Mouse (Mus musculus) left cerebral cortex, adult 2 months (tissue): ENCODE measurements around the gene 4930524B15Rik. TPM values are rescaled to one million over a fixed set of nuclear protein-coding genes. Genes with fewer than 3 reads are reported as not detected.

Experiments
- DNase-seq, 2 experiments: peaks; one replicate each; pipeline ENCODE4 v3.0.0; 2021 to 2022; ENCODE audit warnings: low spot score in 2 of 2, mixed read lengths in 1 of 2; ENCODE audit errors: extremely low spot score in 1 of 2
- H3K27ac ChIP-seq: fragments of 200-600 bp; 2 replicates; pipeline ENCODE4 v1.8.1; 2022
- H3K4me3 ChIP-seq: fragments of 200-600 bp; 2 replicates; pipeline ENCODE4 v1.8.1; 2022
- CTCF ChIP-seq: fragments of 200-600 bp; IDR thresholded peaks from 2 replicates; pipeline ENCODE4 v1.8.1; 2022; ENCODE audit warnings: antibody characterized with exemption, mild to moderate bottlenecking, moderate library complexity
- intact Hi-C: fragments of 180-260 bp; cut with DNase I; formaldehyde crosslinking; loops from one replicate; pipeline ENCODE4 v1.15.1; 2025
- total RNA-seq, 2 experiments: library from RNA; stranded (reverse); gene quantifications; 2 replicates each; pipeline ENCODE4 v1.2.3; 2021

4930524B15Rik gene
- total RNA-seq, 2 experiments from 2014 or later = not detected

- no peak overlapping the region for H3K4me3 ChIP-seq
- H3K27ac ChIP-seq = peak overlapping the region; percentile 47
- intact Hi-C loops = no loop called here
- DNase-seq = no peak
- TF ChIP-seq CTCF = no peak
These were observed 52.8 kb downstream of the 4930524B15Rik start for GRCm38 (mm10) chr11:32018201-32018600.

GRCm38 (mm10) chr11:32020031-32020965, 54.9 kb downstream of the 4930524B15Rik start:
- intact Hi-C loops = no loop called here
- no peak for TF ChIP-seq CTCF
- peak overlapping the region; percentile 77 for H3K27ac ChIP-seq
- H3K4me3 ChIP-seq = no peak overlapping the region
- DNase-seq = peak in 1 of 2 experiments; percentile 56

DNA sequence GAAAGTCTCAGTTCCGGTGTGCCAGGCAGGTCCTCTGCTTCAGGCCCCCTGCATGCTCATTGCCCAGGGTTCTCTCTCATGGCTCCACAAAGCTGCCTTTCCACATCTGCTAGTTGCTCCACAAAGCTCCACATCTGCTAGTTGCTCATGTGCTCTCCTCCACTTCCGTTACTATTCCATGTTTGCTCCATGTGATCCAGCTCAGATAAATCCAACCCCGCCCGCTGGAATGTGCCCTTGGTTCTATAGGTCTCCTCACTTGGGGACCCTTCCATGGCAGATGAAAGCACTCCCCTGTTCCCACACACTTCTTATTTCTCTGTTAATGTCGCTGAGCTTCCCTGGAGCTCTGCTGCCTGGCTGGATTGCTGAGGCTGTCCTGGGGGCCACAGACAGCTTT, 61.2 kb downstream of the 4930524B15Rik start:
- H3K27ac ChIP-seq = peak overlapping the region; percentile 83
- no peak for TF ChIP-seq CTCF
- no peak overlapping the region for H3K4me3 ChIP-seq
- DNase-seq = no peak
- intact Hi-C loops = loop anchor here (5.0 kb wide), 1 partner anchor 36 kb away; no protein-coding TSS in a partner anchor

GRCm38 (mm10) chr11:32027474-32028342, 62.3 kb downstream of the 4930524B15Rik start:
- TF ChIP-seq CTCF = no peak
- peak overlapping the region; percentile 83 for H3K27ac ChIP-seq
- DNase-seq = peak in 1 of 2 experiments; percentile 37
- intact Hi-C loops = loop anchor here (5.0 kb wide), 1 partner anchor 35 kb away; no protein-coding TSS in a partner anchor
- H3K4me3 ChIP-seq = no peak overlapping the region

GRCm38 (mm10) chr11:32028605-32029004, 63.2 kb downstream of the 4930524B15Rik start:
- TF ChIP-seq CTCF = no peak
- no peak for DNase-seq
- peak overlapping the region; percentile 83; the same call in 1 of the 2 replicates for H3K27ac ChIP-seq
- intact Hi-C loops = loop anchor here (5.0 kb wide), 1 partner anchor 34 kb away; no protein-coding TSS in a partner anchor
- H3K4me3 ChIP-seq = no peak overlapping the region

Other genes starting within 250 kb of the 4930524B15Rik start
- gene Cpeb4, start 93.4 kb upstream of the 4930524B15Rik start, total RNA-seq = 100 to 1,000 TPM; 159 to 169 TPM
- 100 to 1,000 TPM; 605 to 615 TPM for gene Nsg2, start 34.9 kb downstream of the 4930524B15Rik start, total RNA-seq
- not detected for gene Il9r, start 234.7 kb downstream of the 4930524B15Rik start, total RNA-seq
- gene Snrnp25, start 239.8 kb downstream of the 4930524B15Rik start, total RNA-seq = 10 to 100 TPM; 19.2 to 24.6 TPM